ENCODE assay signal across 9 mouse cellular contexts in genomic region chr4:146173378-146174226, GRCm38 (mm10). TPM values are rescaled to one million over a fixed set of nuclear protein-coding genes. Genes with fewer than 3 reads are reported as not detected.
DNase-seq lines count a peak whose midpoint lies in the region; ATAC-seq and TF ChIP-seq lines count a peak whose summit lies in the region.
"Not testable (repeated sequence)": the region's sequence is repeated elsewhere in the genome, so short reads cannot be mapped to it uniquely, and the experiment has no call there.
"Had no signal": no experiment of that assay in that cellular context is flagged by ENCODE, and none has a peak within 500 bp of the region (broad histone marks: within the 10 kb centered on the region; RNA-seq: fewer than 3 reads in every experiment).

No protein-coding gene starts in this region.

- not testable (repeated sequence) for H3K9ac ChIP-seq in forebrain, embryonic 14.5 days (ENCODE audit: low read length); heart, postnatal 0 days (replicated peaks; ENCODE audit: low read depth, low read length); liver, embryonic 12.5 days; midbrain, embryonic 15.5 days; stomach, postnatal 0 days (ENCODE audit: low read length)

- TF ChIP-seq EP300 in heart, postnatal 0 days (IDR thresholded peaks at IDR 0.05; ENCODE audit: low read depth); stomach, postnatal 0 days (optimal IDR thresholded peaks at IDR 0.05): not testable (repeated sequence)

- not testable (repeated sequence) for ATAC-seq in forebrain, embryonic 14.5 days
- ATAC-seq in heart, postnatal 0 days (ENCODE audit: insufficient read depth, low read depth): peak; percentile 58
- peak; percentile 76 for ATAC-seq in liver, embryonic 12.5 days
- ATAC-seq in midbrain, embryonic 15.5 days (replicated peaks): 0 out of 2 replicates have a peak, but pooled peaks have one; percentile 33
- ATAC-seq in stomach, postnatal 0 days (ENCODE audit: low FRiP score, low TSS enrichment): peak; percentile 80

- not testable (repeated sequence) for TF ChIP-seq CTCF in heart, postnatal 0 days (IDR thresholded peaks at IDR 0.05; ENCODE audit: low read depth); kidney, adult 2 months (conservative IDR thresholded peaks at IDR 0.05; ENCODE audit: insufficient read depth, insufficient read length, low read depth, low read length); stomach, postnatal 0 days (IDR thresholded peaks at IDR 0.05; ENCODE audit: low read depth)

- not testable (repeated sequence) for H3K36me3 ChIP-seq in forebrain, embryonic 14.5 days (ENCODE audit: control insufficient read depth, insufficient read depth, low read length); heart, postnatal 0 days (replicated peaks; ENCODE audit: control insufficient read depth, insufficient read depth, low read length); kidney, adult 2 months (ENCODE audit: control insufficient read depth, insufficient read depth, low read length); liver, embryonic 12.5 days; midbrain, embryonic 15.5 days (replicated peaks); stomach, postnatal 0 days (ENCODE audit: control insufficient read depth, insufficient read depth, low read length)

- H3K27ac ChIP-seq in forebrain, embryonic 14.5 days (ENCODE audit: low read depth, low read length); heart, postnatal 0 days (ENCODE audit: low read depth); kidney, adult 2 months (ENCODE audit: insufficient read depth, low read depth, low read length); liver, embryonic 12.5 days; midbrain, embryonic 15.5 days; stomach, postnatal 0 days (replicated peaks): not testable (repeated sequence)

- WGBS in forebrain, embryonic 14.5 days: 55% methylated on average over 3 of the region's 4 CpGs
- whole genome bisulfite sequencing in heart, postnatal 0 days: 45% methylated on average over 3 of the region's 4 CpGs
- 54% methylated on average over 4 of the region's 4 CpGs for WGBS in kidney, adult 2 months
- 39% methylated on average over 4 of the region's 4 CpGs for WGBS in liver, embryonic 12.5 days (ENCODE audit: insufficient replicate concordance)
- WGBS in midbrain, embryonic 15.5 days: 66% methylated on average over 4 of the region's 4 CpGs
- 56% methylated on average over 3 of the region's 4 CpGs for WGBS in stomach, postnatal 0 days

- not testable (repeated sequence) for TF ChIP-seq POLR2A in kidney, adult 2 months (IDR thresholded peaks at IDR 0.05; ENCODE audit: low read depth, low read length)

- not testable (repeated sequence) for H3K9me3 ChIP-seq in forebrain, embryonic 14.5 days (replicated peaks; ENCODE audit: control insufficient read depth, low read length); stomach, postnatal 0 days (ENCODE audit: control insufficient read depth, low read length)
- H3K9me3 ChIP-seq in heart, postnatal 0 days (replicated peaks; ENCODE audit: control insufficient read depth, low read length): peaks cover 13% of the 10 kb centered on the region
- H3K9me3 ChIP-seq in liver, embryonic 12.5 days (replicated peaks): peaks cover 16% of the 10 kb centered on the region
- H3K9me3 ChIP-seq in midbrain, embryonic 15.5 days: peaks cover 20% of the 10 kb centered on the region

- not testable (repeated sequence) for H3K4me1 ChIP-seq in forebrain, embryonic 14.5 days (ENCODE audit: control insufficient read depth, insufficient read depth, low read length); heart, postnatal 0 days (ENCODE audit: control insufficient read depth, insufficient read depth); kidney, adult 2 months (ENCODE audit: control insufficient read depth, insufficient read depth, low read length); liver, embryonic 12.5 days; midbrain, embryonic 15.5 days; stomach, postnatal 0 days (replicated peaks; ENCODE audit: control insufficient read depth, insufficient read depth)

- H3K4me3 ChIP-seq in forebrain, embryonic 14.5 days (ENCODE audit: low read depth, low read length); heart, postnatal 0 days (ENCODE audit: low read depth, low read length); kidney, adult 2 months (ENCODE audit: insufficient read depth, low read depth, low read length); liver, embryonic 12.5 days; midbrain, embryonic 15.5 days; stomach, postnatal 0 days (ENCODE audit: low read depth, low read length): not testable (repeated sequence)

- not testable (repeated sequence) for H3K27me3 ChIP-seq in forebrain, embryonic 14.5 days (replicated peaks; ENCODE audit: control insufficient read depth, insufficient read depth, low read length); heart, postnatal 0 days (ENCODE audit: control insufficient read depth, insufficient read depth, low read length); kidney, adult 2 months (replicated peaks; ENCODE audit: control insufficient read depth, insufficient read depth, low read length); liver, embryonic 12.5 days (replicated peaks); midbrain, embryonic 15.5 days (replicated peaks); stomach, postnatal 0 days (ENCODE audit: control insufficient read depth, insufficient read depth, low read length)

- H3K4me2 ChIP-seq in forebrain, embryonic 14.5 days (ENCODE audit: low read length); heart, postnatal 0 days (ENCODE audit: low read depth, low read length); liver, embryonic 12.5 days; midbrain, embryonic 15.5 days; stomach, postnatal 0 days (replicated peaks; ENCODE audit: low read depth): not testable (repeated sequence)

- DNase-seq in adrenal gland, postnatal 25 days: peak; percentile 3
- peak; percentile 1 for DNase-seq in forebrain, embryonic 14.5 days (ENCODE audit: low spot score)
- not testable (repeated sequence) for DNase-seq in heart, postnatal 0 days (ENCODE audit: low spot score)
- DNase-seq in kidney, adult 2 months: peak; percentile 34
- DNase-seq in stomach, postnatal 0 days (ENCODE audit: low spot score): peak; percentile 20

RNA-seq across cellular contexts. Expression of gene Zfp600, which starts 17.0 kb away (rescaled TPM):
- not detected in 2 replicates for total RNA-seq in adrenal gland, postnatal 25 days (2021)
- polyA plus RNA-seq in forebrain, embryonic 14.5 days (2014; fragmentation: Nextera tagmentation; extraction: Ambion mirVana): not detected in 2 replicates
- not detected in 2 replicates for total RNA-seq in heart, postnatal 0 days (2014; rRNA removed; ENCODE audit: low replicate concordance)
- not detected in 2 replicates for polyA plus RNA-seq in heart, postnatal 0 days (2015; fragmentation: Nextera tagmentation; extraction: Ambion mirVana)
- not detected in 2 replicates for polyA plus RNA-seq in kidney, adult 2 months (2012; rRNA removed)
- polyA plus RNA-seq in liver, embryonic 12.5 days (2016; fragmentation: Nextera tagmentation; extraction: Ambion mirVana): 0.38 and 0.48 TPM in 2 replicates
- polyA plus RNA-seq in midbrain, embryonic 15.5 days (2015; fragmentation: Nextera tagmentation; extraction: Ambion mirVana): not detected in 2 replicates
- not detected in 2 replicates for polyA plus RNA-seq in stomach, postnatal 0 days (2015; fragmentation: Nextera tagmentation; extraction: Ambion mirVana)
- polyA plus RNA-seq: frontal cortex, adult 2 months; large intestine, adult 2 months had no signal
